Mouse (Mus musculus) liver, embryonic 16.5 days (tissue): ENCODE measurements around the gene Ndufv1. TPM values are rescaled to one million over a fixed set of nuclear protein-coding genes. Genes with fewer than 3 reads are reported as not detected.

Source experiments
- ATAC-seq: fragments of 200-750 bp; cut with Nextera tagmentation; 2 replicates; pipeline ENCODE4 v1.8.0; 2017; ENCODE audit warnings: low read depth, mild to moderate bottlenecking, moderate number of reproducible peaks, moderate library complexity
- H3K27ac ChIP-seq: fragments of 300-500 bp; sonication (generic); 2 replicates; pipeline ENCODE4 v1.5.1; 2014; ENCODE audit warnings: mild to moderate bottlenecking, low read length
- H3K27me3 ChIP-seq: fragments of 300-500 bp; sonication (generic); 2 replicates; pipeline ENCODE4 v1.6.1; 2014; ENCODE audit warnings: low read depth, low read length, mixed read lengths; ENCODE audit not compliant: control insufficient read depth, insufficient read depth
- H3K36me3 ChIP-seq: fragments of 300-500 bp; sonication (generic); 2 replicates; pipeline ENCODE4 v1.6.1; 2014; ENCODE audit warnings: mild to moderate bottlenecking; ENCODE audit not compliant: control insufficient read depth, insufficient read depth
- H3K4me1 ChIP-seq: fragments of 300-500 bp; sonication (generic); 2 replicates; pipeline ENCODE4 v1.6.1; 2014; ENCODE audit warnings: low read depth, low read length, mixed read lengths; ENCODE audit not compliant: control insufficient read depth
- H3K4me2 ChIP-seq: fragments of 300-500 bp; sonication (generic); 2 replicates; pipeline ENCODE4 v1.6.1; 2014; ENCODE audit warnings: low read depth, low read length, mixed read lengths
- H3K4me3 ChIP-seq: fragments of 300-500 bp; sonication (generic); 2 replicates; pipeline ENCODE4 v1.5.1; 2014; ENCODE audit warnings: low read depth, mild to moderate bottlenecking, low read length
- H3K9ac ChIP-seq: fragments of 300-500 bp; sonication (generic); 2 replicates; pipeline ENCODE4 v1.6.1; 2014; ENCODE audit warnings: low read depth, low read length
- H3K9me3 ChIP-seq: fragments of 300-500 bp; sonication (generic); replicated peaks from 2 replicates; pipeline ENCODE4 v1.6.1; 2016; ENCODE audit warnings: low read length; ENCODE audit not compliant: control insufficient read depth
- WGBS: fragments of 180-500 bp; shearing (Covaris S2); extraction: QIAGEN DNeasy Blood & Tissue Kit; methylation state at CpG from one replicate; pipeline ENCODE4 v1.1.7; 2014; ENCODE audit not compliant: insufficient replicate concordance; 5-methylcytosine and 5-hydroxymethylcytosine counted together
- polyA plus RNA-seq: library from polyadenylated mRNA; unstranded; fragments of >200 nt; fragmentation: Nextera tagmentation; extraction: Ambion mirVana; gene quantifications from 2 replicates; pipeline ENCODE4 v1.2.1, GENCODE M21; 2015

The Ndufv1 gene
- polyA plus RNA-seq, 1 experiment from 2014 or later, result 145 TPM

GRCm38 (mm10) chr19:3995505-3995904 is 17.1 kb downstream of the Ndufv1 start:
- ATAC-seq, result no peak
- no peak overlapping the region for H3K4me3 ChIP-seq
- H3K36me3 ChIP-seq, result no peaks in the 10 kb centered on the region
- H3K9ac ChIP-seq, result no peak overlapping the region
- H3K27me3 ChIP-seq, result no peaks in the 10 kb centered on the region
- H3K9me3 ChIP-seq, result no peaks in the 10 kb centered on the region
- peaks cover 7% of the 10 kb centered on the region for H3K4me1 ChIP-seq
- H3K27ac ChIP-seq, result no peak overlapping the region
- WGBS, result 76% methylated on average over 3 of the region's 3 CpGs
- no peak overlapping the region for H3K4me2 ChIP-seq

- no peak overlapping the region for H3K27ac ChIP-seq
- WGBS, result 62% methylated on average over 6 of the region's 6 CpGs
- no peaks in the 10 kb centered on the region for H3K27me3 ChIP-seq
- H3K9me3 ChIP-seq, result no peaks in the 10 kb centered on the region
- no peak overlapping the region for H3K4me3 ChIP-seq
- H3K36me3 ChIP-seq, result no peaks in the 10 kb centered on the region
- H3K4me2 ChIP-seq, result no peak overlapping the region
- no peak for ATAC-seq
- H3K9ac ChIP-seq, result no peak overlapping the region
- H3K4me1 ChIP-seq, result peaks cover 7% of the 10 kb centered on the region
These were observed 17.7 kb downstream of the Ndufv1 start for GRCm38 (mm10) chr19:3994932-3995331.

DNA sequence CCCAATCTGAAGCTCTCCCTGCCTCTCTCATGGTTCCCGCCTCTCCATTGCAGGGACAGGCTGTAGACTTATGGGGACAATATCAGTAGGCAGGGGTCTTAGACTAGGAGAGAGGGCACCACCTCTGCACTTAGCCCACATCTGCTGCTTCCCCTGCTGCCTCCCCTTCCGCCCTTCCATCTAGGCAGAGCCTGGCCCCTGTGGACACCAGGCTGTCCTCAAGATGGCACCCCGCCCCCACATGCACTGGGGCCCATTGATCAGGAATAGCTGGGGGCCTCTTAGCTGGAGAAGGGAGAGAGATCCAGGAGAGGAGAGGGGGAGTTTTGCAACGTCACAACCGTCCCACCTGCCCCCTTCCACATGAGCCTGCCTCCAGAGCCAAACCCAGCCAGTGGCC is 20.2 kb downstream of the Ndufv1 start, which contains the start of gene Tbx10:
TSS of gene Tbx10 (plus strand) at position 337 of the 400 bp plus-strand sequence.
- Histone ChIP-seq H3K4me3 (no peak within 1 kb of the TSS), H3K4me2 (no peak within 1 kb of the TSS), H3K27me3 (no peaks in the 10 kb centered on the region), H3K9me3 (no peaks in the 10 kb centered on the region), H3K36me3 (no peaks in the 10 kb centered on the region), H3K9ac (no peak within 1 kb of the TSS), H3K4me1 (no peaks in the 10 kb centered on the region), H3K27ac (no peak within 1 kb of the TSS)
- ATAC-seq, result no peak
- WGBS, result 34% methylated on average over 5 of the region's 5 CpGs

DNA sequence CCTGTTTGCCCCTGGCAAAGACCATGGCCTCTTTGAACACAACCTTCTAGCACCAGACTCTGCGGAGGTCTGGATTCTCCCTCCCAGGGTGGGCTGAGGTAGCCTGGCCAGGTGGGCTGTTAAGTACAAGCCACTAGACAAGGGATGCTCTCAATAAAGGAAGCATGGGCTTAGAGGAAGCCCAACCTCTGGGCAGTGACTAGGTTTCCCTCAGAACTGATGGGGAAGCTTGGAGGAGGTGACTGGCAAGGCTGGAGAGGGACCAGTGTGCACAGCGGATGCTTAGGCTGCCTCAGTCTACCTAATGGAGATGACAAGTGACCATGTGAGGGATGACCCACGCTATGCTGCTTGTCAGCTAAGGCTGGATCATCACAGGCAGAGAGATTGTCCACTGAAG is 20.6 kb downstream of the Ndufv1 start:
- WGBS, result 53% methylated on average over 3 of the region's 3 CpGs

GRCm38 (mm10) chr19:3991562-3991961 is 21.0 kb downstream of the Ndufv1 start:
- Histone ChIP-seq H3K9ac (no peak overlapping the region), H3K4me2 (no peak overlapping the region), H3K4me3 (no peak overlapping the region), H3K36me3 (no peaks in the 10 kb centered on the region), H3K27ac (no peak overlapping the region), H3K9me3 (no peaks in the 10 kb centered on the region), H3K4me1 (peaks cover 7% of the 10 kb centered on the region; the same call in 1 of the 2 replicates), H3K27me3 (no peaks in the 10 kb centered on the region)
- WGBS, result 89% methylated on average over 3 of the region's 3 CpGs
- ATAC-seq, result no peak

More for the DNA sequence above, 20.6 kb downstream of the Ndufv1 start:
- no peak overlapping the region for H3K4me2 ChIP-seq
- no peaks in the 10 kb centered on the region for H3K36me3 ChIP-seq
- H3K4me1 ChIP-seq, result 0 out of 2 replicates have a peak, but pooled peaks cover 3% of the 10 kb centered on the region
- no peak for ATAC-seq
- H3K27ac ChIP-seq, result no peak overlapping the region
- no peaks in the 10 kb centered on the region for H3K9me3 ChIP-seq
- H3K27me3 ChIP-seq, result no peaks in the 10 kb centered on the region
- H3K4me3 ChIP-seq, result no peak overlapping the region
- no peak overlapping the region for H3K9ac ChIP-seq

- H3K36me3 ChIP-seq, result no peaks in the 10 kb centered on the region
- WGBS, result 66% methylated on average over 6 of the region's 6 CpGs
- H3K27ac ChIP-seq, result no peak overlapping the region
- H3K4me3 ChIP-seq, result no peak overlapping the region
- peaks cover 15% of the 10 kb centered on the region for H3K4me1 ChIP-seq
- no peaks in the 10 kb centered on the region for H3K27me3 ChIP-seq
- no peak for ATAC-seq
- H3K9ac ChIP-seq, result no peak overlapping the region
- H3K4me2 ChIP-seq, result no peak overlapping the region
- H3K9me3 ChIP-seq, result no peaks in the 10 kb centered on the region
These were observed 21.8 kb downstream of the Ndufv1 start for GRCm38 (mm10) chr19:3990804-3991203.

DNA sequence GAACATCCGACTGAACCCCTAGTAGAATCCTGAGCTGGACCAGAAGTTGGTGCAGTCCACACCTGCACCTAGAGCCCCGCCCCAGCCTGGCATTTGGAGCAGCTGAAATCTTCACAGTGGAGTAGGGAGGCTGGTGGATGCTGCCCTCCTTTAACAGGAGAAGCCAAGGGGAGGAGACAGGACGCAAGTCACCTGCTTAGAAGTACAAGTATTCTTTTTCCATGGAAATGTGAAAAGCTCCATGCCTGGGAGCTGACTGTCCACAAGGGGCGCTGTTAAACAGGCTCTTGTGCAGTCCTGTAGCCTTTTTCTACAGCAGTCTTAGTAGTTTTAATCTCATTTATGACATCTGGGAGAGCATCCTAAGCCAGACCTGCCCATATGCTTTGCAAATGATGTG is 23.9 kb downstream of the Ndufv1 start:
- no peak overlapping the region for H3K4me2 ChIP-seq
- peaks cover 25% of the 10 kb centered on the region for H3K4me1 ChIP-seq
- no peak overlapping the region for H3K27ac ChIP-seq
- H3K4me3 ChIP-seq, result no peak overlapping the region
- H3K9me3 ChIP-seq, result no peaks in the 10 kb centered on the region
- H3K9ac ChIP-seq, result no peak overlapping the region
- 80% methylated on average over 4 of the region's 4 CpGs for WGBS
- H3K27me3 ChIP-seq, result no peaks in the 10 kb centered on the region
- no peaks in the 10 kb centered on the region for H3K36me3 ChIP-seq
- no peak for ATAC-seq

DNA sequence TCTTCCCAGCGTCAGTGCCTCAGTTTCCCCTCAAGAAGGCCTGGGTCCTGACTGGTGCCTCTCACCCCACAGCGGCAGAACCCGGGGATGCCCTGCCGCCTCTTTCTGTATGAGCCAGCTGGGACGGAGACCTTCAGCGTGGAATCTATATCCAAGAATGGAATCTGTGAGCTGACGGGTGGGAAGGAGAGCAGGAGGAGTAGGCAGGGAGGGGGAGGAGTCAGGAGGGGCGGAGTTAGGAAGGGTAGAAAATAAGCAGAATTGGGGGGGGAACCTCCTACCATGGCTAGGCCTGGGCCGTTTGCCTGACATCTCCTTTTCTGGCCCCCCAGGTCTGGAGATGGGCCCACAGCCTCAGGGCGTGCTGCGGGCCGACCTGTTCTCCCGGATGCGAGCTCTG is 24.5 kb downstream of the Ndufv1 start:
- peaks cover 25% of the 10 kb centered on the region for H3K4me1 ChIP-seq
- 80% methylated on average over 14 of the region's 14 CpGs for WGBS
- H3K4me2 ChIP-seq, result no peak overlapping the region
- no peak overlapping the region for H3K27ac ChIP-seq
- no peaks in the 10 kb centered on the region for H3K36me3 ChIP-seq
- no peaks in the 10 kb centered on the region for H3K27me3 ChIP-seq
- H3K4me3 ChIP-seq, result no peak overlapping the region
- no peak overlapping the region for H3K9ac ChIP-seq
- no peak for ATAC-seq
- no peaks in the 10 kb centered on the region for H3K9me3 ChIP-seq

GRCm38 (mm10) chr19:3986334-3986733 is 26.3 kb downstream of the Ndufv1 start, which contains the start of gene Acy3:
TSS of gene Acy3 (plus strand) at chr19:3986570.
- H3K4me2 ChIP-seq, result peak within 1 kb of the TSS; percentile 4
- 12% methylated on average over 8 of the region's 8 CpGs for WGBS
- H3K4me1 ChIP-seq, result peaks cover 25% of the 10 kb centered on the region
- peak; percentile 82 for ATAC-seq
- peak within 1 kb of the TSS; percentile 51 for H3K27ac ChIP-seq
- H3K36me3 ChIP-seq, result no peaks in the 10 kb centered on the region
- 0 out of 2 replicates have a peak within 1 kb of the TSS, but pooled peaks have one; percentile 2 for H3K4me3 ChIP-seq
- H3K27me3 ChIP-seq, result no peaks in the 10 kb centered on the region
- H3K9me3 ChIP-seq, result no peaks in the 10 kb centered on the region
- H3K9ac ChIP-seq, result no peak within 1 kb of the TSS; the same call in 1 of the 2 replicates
